Mouse (Mus musculus) C2C12 (cell line): Measurements from ENCODE around the gene Exph5. TPM values are rescaled to one million over a fixed set of nuclear protein-coding genes. Genes with fewer than 3 reads are reported as not detected.

ENCODE experiments used
- H3K27me3 ChIP-seq: one replicate; pipeline ENCODE4 v1.6.1; 2011; ENCODE audit not compliant: control insufficient read depth, insufficient read depth, insufficient read length
- H3K36me3 ChIP-seq: one replicate; pipeline ENCODE4 v1.6.1; 2011; ENCODE audit not compliant: control insufficient read depth, insufficient read depth
- H3K4me3 ChIP-seq: one replicate; pipeline ENCODE4 v1.5.1; 2011; ENCODE audit warnings: mild to moderate bottlenecking, control low read depth; ENCODE audit not compliant: poor library complexity, insufficient read depth, severe bottlenecking
- H3K79me2 ChIP-seq: one replicate; pipeline ENCODE4 v1.6.1; 2011; ENCODE audit not compliant: control insufficient read depth, insufficient read depth
- H3K79me3 ChIP-seq: one replicate; pipeline ENCODE4 v1.6.1; 2011; ENCODE audit warnings: low read depth, control low read depth
- H3ac ChIP-seq: one replicate; pipeline ENCODE3; 2011; ENCODE audit warnings: low read depth; ENCODE audit not compliant: control insufficient read depth, insufficient read length
- CEBPB ChIP-seq: IDR thresholded peaks from one replicate; pipeline ENCODE4 v1.6.1; 2011; ENCODE audit warnings: low read depth, mild to moderate bottlenecking, control low read depth, moderate library complexity
- CTCF ChIP-seq: IDR thresholded peaks from one replicate; pipeline ENCODE4 v1.5.1; 2011; ENCODE audit not compliant: control insufficient read depth, insufficient read depth, insufficient read length
- FOSL1 ChIP-seq: IDR thresholded peaks from one replicate; pipeline ENCODE4 v1.8.0; 2011; ENCODE audit warnings: mild to moderate bottlenecking, low read length; ENCODE audit not compliant: poor library complexity, insufficient read depth, severe bottlenecking
- MAX ChIP-seq: IDR thresholded peaks from one replicate; pipeline ENCODE4 v1.6.1; 2011; ENCODE audit warnings: mild to moderate bottlenecking, control low read depth
- MYOD1 ChIP-seq: IDR thresholded peaks from one replicate; pipeline ENCODE4 v1.6.1; 2011; ENCODE audit warnings: low read depth; ENCODE audit not compliant: control insufficient read depth, insufficient read length
- MYOG ChIP-seq: IDR thresholded peaks from one replicate; pipeline ENCODE4 v1.6.1; 2011; ENCODE audit not compliant: control insufficient read depth, insufficient read length; ENCODE audit errors: extremely low read depth
- USF1 ChIP-seq: IDR thresholded peaks from one replicate; pipeline ENCODE4 v1.6.1; 2011; ENCODE audit warnings: low read depth, mild to moderate bottlenecking, control low read depth, moderate library complexity
- polyA plus RNA-seq: library from polyadenylated mRNA; unstranded; fragments of >200 nt; fragmentation: generic; extraction: Trizol; gene quantifications from one replicate; pipeline ENCODE4 v1.2.1, GENCODE M21; 2012; ENCODE audit warnings: missing spikeins

The Exph5 gene
- polyA plus RNA-seq, 1 experiment: not detected

DNA sequence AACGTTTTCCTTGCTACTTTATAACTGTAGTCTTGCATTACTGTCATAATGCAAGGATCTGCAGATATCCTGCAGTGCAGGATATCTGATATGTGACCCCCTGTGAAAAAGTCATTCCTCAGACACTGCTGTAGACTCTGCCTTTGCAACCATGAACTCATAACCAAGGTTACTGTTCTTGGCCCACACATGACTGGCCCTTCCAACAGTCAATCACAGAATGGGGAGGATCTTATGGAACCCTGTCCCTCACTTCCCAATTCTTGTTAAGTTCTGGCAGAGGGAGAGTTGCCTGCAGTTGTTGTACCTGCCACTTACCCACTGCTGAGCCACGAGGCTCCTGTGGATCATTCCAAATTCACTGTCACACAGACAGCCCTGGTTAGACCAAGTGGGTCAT is 86.0 kb downstream of the Exph5 start:
- H3K4me3 ChIP-seq: no peak overlapping the region
- H3K79me2 ChIP-seq: peaks cover 11% of the 10 kb centered on the region
- H3K27me3 ChIP-seq: no peaks in the 10 kb centered on the region
- H3K79me3 ChIP-seq: no peaks in the 10 kb centered on the region
- H3ac ChIP-seq: no peak overlapping the region
- H3K36me3 ChIP-seq: no peaks in the 10 kb centered on the region
- TF ChIP-seq MYOD1 (no peak), MAX (no peak), CEBPB (no peak), USF1 (no peak), CTCF (no peak), FOSL1 (no peak), MYOG (no peak)

DNA sequence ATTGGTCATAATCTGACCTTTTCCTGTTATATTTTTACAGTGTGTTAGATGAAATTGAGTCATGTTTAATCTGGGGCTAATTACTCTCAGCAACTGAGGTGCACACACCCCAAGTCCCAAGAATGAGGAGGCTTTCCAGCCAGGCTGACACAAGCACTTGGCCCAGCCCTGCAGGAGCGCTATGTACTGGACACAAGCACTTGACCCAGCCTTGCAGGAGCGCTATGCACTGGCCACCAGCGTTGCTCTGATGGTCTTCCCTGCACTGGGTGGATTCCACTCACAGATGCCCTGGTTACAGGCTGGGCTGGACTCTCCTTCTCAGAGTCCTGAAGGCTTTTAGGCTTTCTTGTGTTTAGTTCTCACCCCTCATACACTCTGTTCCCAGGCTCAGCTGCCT is 87.6 kb downstream of the Exph5 start:
- no peak for TF ChIP-seq MYOD1
- no peaks in the 10 kb centered on the region for H3K79me3 ChIP-seq
- H3K4me3 ChIP-seq: no peak overlapping the region
- peaks cover 11% of the 10 kb centered on the region for H3K79me2 ChIP-seq
- H3K27me3 ChIP-seq: no peaks in the 10 kb centered on the region
- no peaks in the 10 kb centered on the region for H3K36me3 ChIP-seq
- H3ac ChIP-seq: no peak overlapping the region

GRCm38 (mm10) chr9:53390136-53390535 is 88.7 kb downstream of the Exph5 start:
- no peak for TF ChIP-seq USF1
- no peak for TF ChIP-seq MYOG
- no peak for TF ChIP-seq MYOD1
- TF ChIP-seq FOSL1: no peak
- no peak for TF ChIP-seq MAX
- Histone ChIP-seq H3K79me3 (no peaks in the 10 kb centered on the region), H3K36me3 (no peaks in the 10 kb centered on the region)

DNA sequence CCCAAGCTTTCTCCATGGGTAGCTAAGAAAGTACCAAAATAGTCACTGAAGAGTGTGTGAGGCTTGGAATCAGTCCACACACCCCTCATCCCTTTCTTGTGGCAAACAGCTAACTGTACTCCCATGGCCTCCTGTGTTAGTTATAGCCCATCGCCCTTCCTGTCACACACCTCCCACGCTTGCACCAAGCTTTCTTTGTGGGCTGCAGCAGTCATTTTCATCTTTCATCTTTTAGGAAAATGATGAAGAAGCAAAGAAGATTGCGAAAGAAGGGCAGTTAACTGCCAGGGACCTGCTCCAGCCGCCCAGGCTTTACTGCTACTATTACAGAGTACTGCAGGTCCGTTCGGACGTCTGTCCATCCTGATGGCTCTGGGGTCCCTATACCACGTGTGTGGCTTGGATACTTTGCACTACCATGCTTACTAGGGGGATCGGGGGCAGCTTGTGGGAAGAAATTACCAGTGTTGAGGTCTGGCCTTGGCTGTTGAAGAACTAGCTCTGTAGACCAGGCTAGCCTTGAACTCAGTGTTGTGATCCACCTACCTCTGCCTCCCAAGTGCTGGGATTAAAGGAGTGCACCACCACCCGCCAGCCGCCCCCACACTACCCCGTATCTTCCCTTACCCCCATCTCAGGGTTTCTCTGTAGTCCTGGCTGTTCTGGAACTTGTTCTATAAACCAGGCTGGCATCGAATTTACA is 96.4 kb downstream of the Exph5 start:
- Histone ChIP-seq H3K27me3 (no peaks in the 10 kb centered on the region), H3K79me2 (no peaks in the 10 kb centered on the region), H3K79me3 (no peaks in the 10 kb centered on the region), H3K4me3 (no peak overlapping the region), H3K36me3 (peaks cover 7% of the 10 kb centered on the region), H3ac (no peak overlapping the region)
- no peak for TF ChIP-seq USF1
- TF ChIP-seq MYOD1: no peak
- no peak for TF ChIP-seq MYOG

More at GRCm38 (mm10) chr9:53390136-53390535, 88.7 kb downstream of the Exph5 start:
- no peak overlapping the region for H3ac ChIP-seq
- H3K4me3 ChIP-seq: no peak overlapping the region
- peaks cover 7% of the 10 kb centered on the region for H3K79me2 ChIP-seq
- no peaks in the 10 kb centered on the region for H3K27me3 ChIP-seq

DNA sequence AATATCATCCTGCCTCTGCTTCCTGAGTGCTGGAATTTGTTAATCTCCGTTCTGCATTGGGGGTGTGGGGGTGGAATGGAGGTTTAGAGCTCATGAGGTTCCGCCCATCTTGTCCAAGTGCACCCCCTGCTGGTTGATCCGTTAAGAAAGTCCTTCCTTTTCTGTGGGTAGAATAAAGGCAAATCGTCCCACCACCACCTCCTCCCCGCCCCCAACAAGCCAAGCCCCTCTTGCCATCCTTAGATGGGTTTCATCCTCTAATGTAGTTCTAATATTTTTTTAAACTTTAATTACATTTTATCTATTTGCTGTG is 96.9 kb downstream of the Exph5 start:
- H3K4me3 ChIP-seq: no peak overlapping the region
- peaks cover 7% of the 10 kb centered on the region for H3K36me3 ChIP-seq
- H3K27me3 ChIP-seq: no peaks in the 10 kb centered on the region
- no peaks in the 10 kb centered on the region for H3K79me2 ChIP-seq
- no peaks in the 10 kb centered on the region for H3K79me3 ChIP-seq
- TF ChIP-seq FOSL1 (no peak), MAX (no peak), CTCF (peak; percentile 38), MYOG (no peak)
- H3ac ChIP-seq: no peak overlapping the region

DNA sequence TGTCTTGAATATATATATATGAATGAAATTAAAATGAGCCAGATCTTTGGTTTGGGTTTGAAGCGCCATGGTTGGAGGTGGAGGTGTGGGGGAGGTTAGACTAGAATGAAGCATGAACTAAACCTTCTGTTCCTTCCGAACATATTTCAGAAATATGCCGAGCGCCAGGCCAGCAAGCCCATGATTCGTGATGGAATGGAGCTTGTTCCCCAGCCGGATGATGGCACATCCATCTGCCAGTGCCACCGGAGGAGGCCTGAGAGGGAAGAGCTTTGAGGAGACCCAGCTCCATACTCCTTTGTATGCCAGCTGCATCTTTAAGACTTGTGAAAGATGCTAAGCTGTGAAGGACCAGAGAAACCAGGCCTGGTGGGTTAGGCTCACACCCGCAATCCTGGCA is 98.1 kb downstream of the Exph5 start:
- Histone ChIP-seq H3K79me2 (no peaks in the 10 kb centered on the region), H3K4me3 (no peak overlapping the region), H3K27me3 (no peaks in the 10 kb centered on the region), H3K36me3 (peaks cover 7% of the 10 kb centered on the region), H3ac (no peak overlapping the region), H3K79me3 (no peaks in the 10 kb centered on the region)
- no peak for TF ChIP-seq FOSL1
- no peak for TF ChIP-seq USF1
